Mouse (Mus musculus): Measurements from ENCODE around the gene E330017A01Rik. TPM values are rescaled to one million over a fixed set of nuclear protein-coding genes. Genes with fewer than 3 reads are reported as not detected.
A peak's percentile ranks its signal among the peaks of the same experiment; 100 is the strongest.

The E330017A01Rik gene
- polyA plus RNA-seq, 2 experiments, result not detected

- no peak for TF ChIP-seq CTCF (IDR thresholded peaks at IDR 0.05; ENCODE audit: low read depth)
- no peak overlapping the region for H3K4me3 ChIP-seq (ENCODE audit: insufficient read depth in 1 of 2, low read depth in 2 of 2, low read length in 2 of 2)
- no peaks in the 10 kb centered on the region for H3K27me3 ChIP-seq (ENCODE audit: control insufficient read depth, insufficient read depth, low read length)
- H3K4me2 ChIP-seq (ENCODE audit: low read depth), result no peak overlapping the region
- no peaks in the 10 kb centered on the region for H3K9me3 ChIP-seq (ENCODE audit: control insufficient read depth, low read length)
- WGBS (ENCODE audit: insufficient replicate concordance), result 81% methylated on average over 4 of the region's 4 CpGs
- H3K36me3 ChIP-seq (replicated peaks; ENCODE audit: control insufficient read depth, insufficient read depth, low read depth), result no peaks in the 10 kb centered on the region
- DNase-seq (ENCODE audit: low read depth in 3 of 3, low spot score in 3 of 3) (no peak), ATAC-seq (ENCODE audit: insufficient read depth) (no peak)
- peaks cover 45 to 47% of the 10 kb centered on the region in 2 experiments for H3K4me1 ChIP-seq (replicated peaks; ENCODE audit: control insufficient read depth in 2 of 2, insufficient read depth in 2 of 2, low read length in 1 of 2)
- peak overlapping the region; percentile 57 for H3K27ac ChIP-seq
- no peak overlapping the region for H3K9ac ChIP-seq (replicated peaks)
These were observed 18.0 kb upstream of the E330017A01Rik start for GRCm38 (mm10) chr16:58656526-58656925.

- no peak overlapping the region for H3K4me2 ChIP-seq (ENCODE audit: low read depth)
- no peaks in the 10 kb centered on the region for H3K27me3 ChIP-seq (ENCODE audit: control insufficient read depth, insufficient read depth, low read length)
- peaks cover 37 to 39% of the 10 kb centered on the region in 2 experiments for H3K4me1 ChIP-seq (replicated peaks; ENCODE audit: control insufficient read depth in 2 of 2, insufficient read depth in 2 of 2, low read length in 1 of 2)
- TF ChIP-seq EP300 (IDR thresholded peaks at IDR 0.05; ENCODE audit: low read depth) (no peak), CTCF (IDR thresholded peaks at IDR 0.05; ENCODE audit: low read depth) (no peak)
- H3K27ac ChIP-seq, result no peak overlapping the region
- DNase-seq (ENCODE audit: low read depth in 3 of 3, low spot score in 3 of 3) (no peak), ATAC-seq (ENCODE audit: insufficient read depth) (no peak)
- H3K9me3 ChIP-seq (ENCODE audit: control insufficient read depth, low read length), result no peaks in the 10 kb centered on the region
- no peak overlapping the region for H3K4me3 ChIP-seq (ENCODE audit: insufficient read depth in 1 of 2, low read depth in 2 of 2, low read length in 2 of 2)
- no peak overlapping the region for H3K9ac ChIP-seq (replicated peaks)
- no peaks in the 10 kb centered on the region for H3K36me3 ChIP-seq (replicated peaks; ENCODE audit: control insufficient read depth, insufficient read depth, low read depth)
These were observed 17.2 kb upstream of the E330017A01Rik start for GRCm38 (mm10) chr16:58655751-58656150.

- H3K36me3 ChIP-seq (replicated peaks; ENCODE audit: control insufficient read depth, insufficient read depth, low read depth), result no peaks in the 10 kb centered on the region
- no peaks in the 10 kb centered on the region for H3K27me3 ChIP-seq (ENCODE audit: control insufficient read depth, insufficient read depth, low read length)
- TF ChIP-seq CTCF (IDR thresholded peaks at IDR 0.05; ENCODE audit: low read depth) (no peak), EP300 (IDR thresholded peaks at IDR 0.05; ENCODE audit: low read depth) (no peak)
- ATAC-seq (ENCODE audit: insufficient read depth), result no peak
- no peak overlapping the region for H3K4me3 ChIP-seq (ENCODE audit: insufficient read depth in 1 of 2, low read depth in 2 of 2, low read length in 2 of 2)
- H3K27ac ChIP-seq, result no peak overlapping the region
- no peak for DNase-seq (ENCODE audit: low read depth in 3 of 3, low spot score in 3 of 3)
- 86% methylated on average over 10 of the region's 10 CpGs for WGBS (ENCODE audit: insufficient replicate concordance)
- no peak overlapping the region for H3K4me2 ChIP-seq (ENCODE audit: low read depth)
- no peaks in the 10 kb centered on the region for H3K9me3 ChIP-seq (ENCODE audit: control insufficient read depth, low read length)
- H3K4me1 ChIP-seq (replicated peaks; ENCODE audit: control insufficient read depth in 2 of 2, insufficient read depth in 2 of 2, low read length in 1 of 2), result no peaks in the 10 kb centered on the region
- no peak overlapping the region for H3K9ac ChIP-seq (replicated peaks)
These were observed 11.4 kb upstream of the E330017A01Rik start for GRCm38 (mm10) chr16:58649979-58650378.

- H3K9ac ChIP-seq (replicated peaks), result no peak overlapping the region
- H3K27me3 ChIP-seq (ENCODE audit: control insufficient read depth, insufficient read depth, low read length), result no peaks in the 10 kb centered on the region
- ATAC-seq (ENCODE audit: insufficient read depth), result 0 out of 2 replicates have a peak, but pooled peaks have one; percentile 43
- no peak for DNase-seq (ENCODE audit: low read depth in 3 of 3, low spot score in 3 of 3)
- TF ChIP-seq EP300 (IDR thresholded peaks at IDR 0.05; ENCODE audit: low read depth) (no peak), CTCF (IDR thresholded peaks at IDR 0.05; ENCODE audit: low read depth) (no peak)
- H3K4me1 ChIP-seq (replicated peaks; ENCODE audit: control insufficient read depth in 2 of 2, insufficient read depth in 2 of 2, low read length in 1 of 2), result peaks cover 14 to 16% of the 10 kb centered on the region in 2 experiments
- no peak overlapping the region for H3K4me2 ChIP-seq (ENCODE audit: low read depth)
- no peaks in the 10 kb centered on the region for H3K9me3 ChIP-seq (ENCODE audit: control insufficient read depth, low read length)
- no peaks in the 10 kb centered on the region for H3K36me3 ChIP-seq (replicated peaks; ENCODE audit: control insufficient read depth, insufficient read depth, low read depth)
- WGBS (ENCODE audit: insufficient replicate concordance), result 65% methylated on average over 7 of the region's 7 CpGs
- no peak overlapping the region for H3K27ac ChIP-seq
- no peak overlapping the region for H3K4me3 ChIP-seq (ENCODE audit: insufficient read depth in 1 of 2, low read depth in 2 of 2, low read length in 2 of 2)
These were observed 523 bp downstream of the E330017A01Rik start for GRCm38 (mm10) chr16:58638016-58638415.

GRCm38 (mm10) chr16:58637448-58637847, 1.1 kb downstream of the E330017A01Rik start:
- Histone ChIP-seq H3K9ac (replicated peaks) (0 out of 2 replicates have a peak overlapping the region, but pooled peaks have one; percentile 27), H3K9me3 (ENCODE audit: control insufficient read depth, low read length) (no peaks in the 10 kb centered on the region), H3K36me3 (replicated peaks; ENCODE audit: control insufficient read depth, insufficient read depth, low read depth) (no peaks in the 10 kb centered on the region), H3K27ac (peak overlapping the region; percentile 25; the same call in 1 of the 2 replicates), H3K27me3 (ENCODE audit: control insufficient read depth, insufficient read depth, low read length) (no peaks in the 10 kb centered on the region), H3K4me3 (ENCODE audit: insufficient read depth in 1 of 2, low read depth in 2 of 2, low read length in 2 of 2) (no peak overlapping the region), H3K4me2 (ENCODE audit: low read depth) (peak overlapping the region; percentile 31), H3K4me1 (replicated peaks; ENCODE audit: control insufficient read depth in 2 of 2, insufficient read depth in 2 of 2, low read length in 1 of 2) (peaks cover 14 to 16% of the 10 kb centered on the region in 2 experiments)
- DNase-seq (ENCODE audit: low read depth in 3 of 3, low spot score in 3 of 3) (no peak), ATAC-seq (ENCODE audit: insufficient read depth) (peak; percentile 78; the same call in 1 of the 2 replicates)
- 20% methylated on average over 4 of the region's 4 CpGs for WGBS (ENCODE audit: insufficient replicate concordance)
- no peak for TF ChIP-seq EP300 (IDR thresholded peaks at IDR 0.05; ENCODE audit: low read depth)
- no peak for TF ChIP-seq CTCF (IDR thresholded peaks at IDR 0.05; ENCODE audit: low read depth)

All from liver, embryonic 14.5 days (tissue).